ENCODE assay signal across 8 mouse cellular contexts in genomic region chr11:100472935-100473295, GRCm38 (mm10). TPM values are rescaled to one million over a fixed set of nuclear protein-coding genes. Genes with fewer than 3 reads are reported as not detected.
DNase-seq lines count a peak whose midpoint lies in the region; ATAC-seq and TF ChIP-seq lines count a peak whose summit lies in the region.

No protein-coding gene starts in this region.

- intact Hi-C loops in left cerebral cortex, adult 2 months (cut with DNase I) = loop anchor here (2.0 to 5.0 kb wide), 2 partner anchors 46 to 111 kb away; no protein-coding TSS in a partner anchor
- intact Hi-C loops in left cerebral cortex, postnatal 36 days (cut with DNase I) = loop anchor here (2.0 to 5.0 kb wide), 3 partner anchors 32 to 116 kb away; partner anchors contain the start of genes Hap1, Klhl10 and Nt5c3b

- no peak for TF ChIP-seq CTCF in left cerebral cortex, adult 2 months (IDR thresholded peaks at IDR 0.05)

- no peaks in the 10 kb centered on the region for H3K27me3 ChIP-seq in limb, embryonic 13.5 days
- H3K27me3 ChIP-seq in neural tube, embryonic 13.5 days = no peaks in the 10 kb centered on the region

- H3K9me3 ChIP-seq in limb, embryonic 13.5 days = no peaks in the 10 kb centered on the region
- H3K9me3 ChIP-seq in neural tube, embryonic 13.5 days = no peaks in the 10 kb centered on the region

- peak overlapping the region; percentile 37; the same call in 1 of the 2 replicates for H3K4me2 ChIP-seq in limb, embryonic 13.5 days (replicated peaks)
- H3K4me2 ChIP-seq in neural tube, embryonic 13.5 days = 0 out of 2 replicates have a peak overlapping the region, but pooled peaks have one; percentile 6

- no peak overlapping the region for H3K9ac ChIP-seq in limb, embryonic 13.5 days
- H3K9ac ChIP-seq in neural tube, embryonic 13.5 days = no peak overlapping the region

- WGBS in limb, embryonic 13.5 days = 36% methylated on average over 5 of the region's 5 CpGs
- 32% methylated on average over 5 of the region's 5 CpGs for WGBS in neural tube, embryonic 13.5 days

- DNase-seq in left cerebral cortex, adult 2 months (ENCODE audit: extremely low spot score in 1 of 2, low spot score in 2 of 2) = no peak
- no peak for DNase-seq in left cerebral cortex, postnatal 36 days (ENCODE audit: low spot score in 2 of 2)
- DNase-seq in ovary, adult 18-20 months (ENCODE audit: low spot score) = no peak
- DNase-seq in adrenal gland, postnatal 36 days = no peak
- DNase-seq in cerebellum, postnatal 10 days = no peak

- peak; percentile 62 for ATAC-seq in erythroid progenitor cell, adult 5-6 weeks (replicated peaks; ENCODE audit: low FRiP score, poor library complexity, severe bottlenecking)
- peak; percentile 26 for ATAC-seq in limb, embryonic 13.5 days (ENCODE audit: low FRiP score, low read depth)
- no peak; the same call in 1 of the 2 replicates for ATAC-seq in neural tube, embryonic 13.5 days (ENCODE audit: low read depth)

- peaks cover 19% of the 10 kb centered on the region for H3K36me3 ChIP-seq in limb, embryonic 13.5 days
- peaks cover 20% of the 10 kb centered on the region for H3K36me3 ChIP-seq in neural tube, embryonic 13.5 days

- H3K4me1 ChIP-seq in limb, embryonic 13.5 days = peaks cover 18% of the 10 kb centered on the region
- H3K4me1 ChIP-seq in neural tube, embryonic 13.5 days (replicated peaks) = peaks cover 33% of the 10 kb centered on the region

- no peak overlapping the region; the same call in 1 of the 2 replicates for H3K27ac ChIP-seq in left cerebral cortex, adult 2 months
- no peak overlapping the region for H3K27ac ChIP-seq in limb, embryonic 13.5 days
- no peak overlapping the region; the same call in 1 of the 2 replicates for H3K27ac ChIP-seq in neural tube, embryonic 13.5 days (replicated peaks)

- H3K4me3 ChIP-seq in left cerebral cortex, adult 2 months = peak overlapping the region; percentile 76
- H3K4me3 ChIP-seq in limb, embryonic 13.5 days = peak overlapping the region; percentile 68
- peak overlapping the region; percentile 97 for H3K4me3 ChIP-seq in neural tube, embryonic 13.5 days

RNA-seq across cellular contexts. Expression of gene Klhl11, which starts 0.4 kb away (rescaled TPM):
- 100 to 1,000 TPM in 1 of 2 experiments, 10 to 100 TPM in 1; 98.9 to 109 TPM for total RNA-seq in left cerebral cortex, adult 2 months (2021)
- total RNA-seq in left cerebral cortex, postnatal 36 days (2021) = 10 to 100 TPM; 95.1 to 97.8 TPM
- 2.5 and 5.0 TPM in 2 replicates for total RNA-seq in erythroid progenitor cell, adult 5-6 weeks (2015; ENCODE audit: low replicate concordance)
- 12.1 and 15.7 TPM in 2 replicates for total RNA-seq in erythroid progenitor cell, adult 5-6 weeks (2017; ENCODE audit: low replicate concordance)
- 10.8 and 12.6 TPM in 2 replicates for polyA plus RNA-seq in limb, embryonic 13.5 days (2015; fragmentation: Nextera tagmentation; extraction: Ambion mirVana)
- polyA plus RNA-seq in neural tube, embryonic 13.5 days (2015; fragmentation: Nextera tagmentation; extraction: Ambion mirVana) = 10.2 and 12.1 TPM in 2 replicates
- total RNA-seq in adrenal gland, postnatal 36 days (2021) = 10 to 100 TPM; 56.2 to 58.2 TPM

RNA-seq across cellular contexts. Expression of gene Klhl10, which starts 31.2 kb away (rescaled TPM):
- 1 to 10 TPM in 1 of 2 experiments, under 1 TPM in 1; 0.61 to 1.4 TPM for total RNA-seq in left cerebral cortex, adult 2 months (2021)
- total RNA-seq in left cerebral cortex, postnatal 36 days (2021) = 1 to 10 TPM in 1 of 2 experiments, under 1 TPM in 1; 0.77 to 1.1 TPM
- total RNA-seq in erythroid progenitor cell, adult 5-6 weeks (2015; ENCODE audit: low replicate concordance) = not detected in 2 replicates
- not detected in 2 replicates for total RNA-seq in erythroid progenitor cell, adult 5-6 weeks (2017; ENCODE audit: low replicate concordance)
- 1.0 and 1.6 TPM in 2 replicates for polyA plus RNA-seq in limb, embryonic 13.5 days (2015; fragmentation: Nextera tagmentation; extraction: Ambion mirVana)
- polyA plus RNA-seq in neural tube, embryonic 13.5 days (2015; fragmentation: Nextera tagmentation; extraction: Ambion mirVana) = 0.65 and 0.75 TPM in 2 replicates
- total RNA-seq in adrenal gland, postnatal 36 days (2021) = 1 to 10 TPM in 1 of 2 experiments, under 1 TPM in 1; 0.63 to 1.2 TPM

RNA-seq across cellular contexts. Expression of gene Nt5c3b, which starts 31.3 kb away (rescaled TPM):
- total RNA-seq in left cerebral cortex, adult 2 months (2021) = 10 to 100 TPM; 48.4 to 64.1 TPM
- total RNA-seq in left cerebral cortex, postnatal 36 days (2021) = 10 to 100 TPM; 46.3 to 48.5 TPM
- total RNA-seq in erythroid progenitor cell, adult 5-6 weeks (2015; ENCODE audit: low replicate concordance) = 2.5 TPM in 2 replicates
- 0.26 TPM in 1 of 2 replicates, not detected in the other for total RNA-seq in erythroid progenitor cell, adult 5-6 weeks (2017; ENCODE audit: low replicate concordance)
- 176 and 181 TPM in 2 replicates for polyA plus RNA-seq in limb, embryonic 13.5 days (2015; fragmentation: Nextera tagmentation; extraction: Ambion mirVana)
- 99.8 and 110 TPM in 2 replicates for polyA plus RNA-seq in neural tube, embryonic 13.5 days (2015; fragmentation: Nextera tagmentation; extraction: Ambion mirVana)
- total RNA-seq in adrenal gland, postnatal 36 days (2021) = 10 to 100 TPM; 53.8 to 58.2 TPM

RNA-seq across cellular contexts. Expression of gene Acly, which starts 54.9 kb away (rescaled TPM):
- 100 to 1,000 TPM; 119 to 131 TPM for total RNA-seq in left cerebral cortex, adult 2 months (2021)
- total RNA-seq in left cerebral cortex, postnatal 36 days (2021) = 100 to 1,000 TPM; 117 to 123 TPM
- 17.6 and 38.2 TPM in 2 replicates for total RNA-seq in erythroid progenitor cell, adult 5-6 weeks (2015; ENCODE audit: low replicate concordance)
- 18.1 and 22.0 TPM in 2 replicates for total RNA-seq in erythroid progenitor cell, adult 5-6 weeks (2017; ENCODE audit: low replicate concordance)
- 139 and 160 TPM in 2 replicates for polyA plus RNA-seq in limb, embryonic 13.5 days (2015; fragmentation: Nextera tagmentation; extraction: Ambion mirVana)
- polyA plus RNA-seq in neural tube, embryonic 13.5 days (2015; fragmentation: Nextera tagmentation; extraction: Ambion mirVana) = 267 and 279 TPM in 2 replicates
- total RNA-seq in adrenal gland, postnatal 36 days (2021) = 1,000 to 10,000 TPM; 1,688 to 2,194 TPM

RNA-seq across cellular contexts. Expression of gene Fkbp10, which starts 57.4 kb away (rescaled TPM):
- total RNA-seq in left cerebral cortex, adult 2 months (2021) = 1 to 10 TPM; 3.6 to 4.8 TPM
- total RNA-seq in left cerebral cortex, postnatal 36 days (2021) = 1 to 10 TPM; 5.3 to 6.6 TPM
- total RNA-seq in erythroid progenitor cell, adult 5-6 weeks (2015; ENCODE audit: low replicate concordance) = not detected in 2 replicates
- total RNA-seq in erythroid progenitor cell, adult 5-6 weeks (2017; ENCODE audit: low replicate concordance) = not detected in 2 replicates
- polyA plus RNA-seq in limb, embryonic 13.5 days (2015; fragmentation: Nextera tagmentation; extraction: Ambion mirVana) = 169 and 170 TPM in 2 replicates
- polyA plus RNA-seq in neural tube, embryonic 13.5 days (2015; fragmentation: Nextera tagmentation; extraction: Ambion mirVana) = 33.5 and 37.0 TPM in 2 replicates
- 10 to 100 TPM; 23.7 to 27.2 TPM for total RNA-seq in adrenal gland, postnatal 36 days (2021)

Comparison
In these comparisons a context has a peak if more than half of its experiments do, and no peak if none do; other contexts are left out.
1. RNA of gene Nt5c3b, which starts 31.3 kb away (total RNA-seq): 48.4 to 64.1 TPM in left cerebral cortex, adult 2 months, 53.8 to 58.2 TPM in adrenal gland, postnatal 36 days and 46.3 to 48.5 TPM in left cerebral cortex, postnatal 36 days; 0.26 to 2.5 TPM in erythroid progenitor cell, adult 5-6 weeks; every median in the first group is over 10 times any median in the second.
2. Peak in every context shown above with its lines, with median percentiles within 50 percentile points of each other: H3K4me3 ChIP-seq.